Mouse (Mus musculus) cerebellum, adult 9-10 months (tissue): Measurements from ENCODE around the gene Pde4c.

Experiments
- DNase-seq: peaks from one replicate; pipeline ENCODE4 v3.0.0; 2022

Pde4c gene

DNA sequence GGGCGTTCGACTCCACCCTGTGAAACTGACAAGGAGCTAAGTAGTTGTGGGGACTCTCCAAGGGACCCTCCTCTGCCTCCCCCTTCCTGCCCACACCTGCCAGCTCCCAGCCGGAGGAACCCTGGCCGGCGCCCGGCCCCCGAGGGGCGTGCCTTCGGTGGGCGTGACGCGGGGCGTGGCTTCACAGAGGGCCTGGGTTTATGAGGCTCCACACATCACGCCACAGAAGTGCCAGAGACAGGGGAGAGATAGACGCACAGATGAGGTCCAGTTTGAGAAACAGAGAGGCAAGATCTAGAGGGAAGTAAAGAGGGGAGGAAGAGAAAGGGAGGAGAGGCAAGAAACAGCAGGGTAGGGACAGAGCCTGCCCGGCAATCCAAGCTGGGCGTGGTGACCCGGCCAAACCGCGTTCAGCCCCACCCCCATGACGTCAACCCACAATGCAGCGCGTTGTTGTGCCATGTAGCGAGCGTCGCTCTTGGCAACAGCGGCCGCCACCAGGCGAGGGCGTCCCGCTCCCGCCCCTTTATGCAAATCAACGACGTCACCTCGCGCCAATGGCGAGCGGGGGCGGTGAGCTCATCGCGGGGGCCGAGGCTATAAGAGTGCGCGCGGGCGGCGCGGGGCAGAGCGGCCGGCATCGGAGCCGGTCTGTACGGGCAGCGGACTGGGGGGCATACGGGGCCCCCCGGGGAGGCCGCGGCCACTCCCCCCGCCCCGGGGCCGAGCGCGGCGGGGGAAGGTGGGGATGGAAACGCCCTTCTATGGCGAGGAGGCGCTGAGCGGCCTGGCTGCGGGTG, 25.0 kb upstream of the Pde4c start, which contains the start of gene Jund:
Jund (plus strand) TSS at position 640 of the 800 bp plus-strand sequence.
- DNase-seq: peak; percentile 99

DNA sequence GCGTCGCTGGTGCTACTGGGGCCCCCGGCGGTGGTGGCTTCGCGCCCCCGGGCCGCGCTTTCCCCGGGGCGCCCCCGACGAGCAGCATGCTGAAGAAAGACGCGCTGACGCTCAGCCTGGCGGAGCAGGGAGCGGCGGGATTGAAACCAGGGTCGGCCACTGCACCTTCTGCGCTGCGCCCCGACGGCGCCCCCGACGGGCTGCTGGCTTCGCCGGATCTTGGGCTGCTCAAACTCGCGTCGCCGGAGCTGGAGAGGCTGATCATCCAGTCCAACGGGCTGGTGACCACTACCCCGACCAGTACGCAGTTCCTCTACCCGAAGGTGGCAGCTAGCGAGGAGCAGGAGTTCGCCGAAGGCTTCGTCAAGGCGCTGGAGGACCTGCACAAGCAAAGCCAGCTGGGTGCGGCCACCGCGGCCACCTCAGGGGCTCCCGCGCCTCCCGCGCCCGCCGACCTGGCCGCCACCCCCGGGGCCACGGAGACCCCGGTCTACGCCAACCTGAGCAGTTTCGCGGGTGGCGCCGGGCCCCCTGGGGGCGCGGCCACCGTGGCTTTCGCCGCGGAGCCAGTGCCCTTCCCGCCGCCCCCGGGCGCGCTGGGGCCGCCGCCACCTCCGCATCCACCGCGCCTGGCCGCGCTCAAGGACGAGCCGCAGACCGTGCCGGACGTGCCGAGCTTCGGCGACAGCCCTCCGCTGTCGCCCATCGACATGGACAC, 24.2 kb upstream of the Pde4c start:
- DNase-seq: peak; percentile 77

DNA sequence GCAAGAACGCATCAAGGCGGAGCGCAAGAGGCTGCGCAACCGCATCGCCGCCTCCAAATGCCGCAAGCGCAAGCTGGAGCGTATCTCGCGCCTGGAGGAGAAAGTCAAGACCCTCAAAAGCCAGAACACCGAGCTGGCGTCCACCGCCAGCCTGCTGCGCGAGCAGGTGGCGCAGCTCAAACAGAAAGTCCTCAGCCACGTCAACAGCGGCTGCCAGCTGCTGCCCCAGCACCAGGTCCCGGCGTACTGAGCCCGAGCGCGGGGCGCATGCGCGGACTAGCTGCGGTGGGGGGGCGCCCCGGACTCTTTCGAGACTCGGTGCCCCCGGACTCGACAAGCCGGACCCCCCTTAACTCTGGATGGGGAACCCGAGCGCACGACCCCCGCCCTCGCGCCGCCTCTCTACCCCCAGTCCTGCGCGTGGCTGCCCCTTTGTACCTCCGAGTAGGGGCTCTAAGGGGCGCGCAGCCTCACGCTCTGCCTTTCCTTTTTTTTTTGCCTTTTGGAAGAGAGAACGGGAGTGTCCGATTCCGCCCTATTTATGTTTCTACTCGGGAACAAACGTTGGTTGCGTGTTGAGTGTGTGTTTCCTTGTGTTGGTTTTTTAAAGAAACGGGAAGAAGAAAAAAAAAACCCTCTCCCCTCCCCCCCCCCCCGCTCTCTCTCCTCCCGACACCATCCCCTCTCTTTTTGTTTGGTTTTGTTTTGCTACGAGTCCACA, 23.5 kb upstream of the Pde4c start:
- peak; percentile 90 for DNase-seq

DNA sequence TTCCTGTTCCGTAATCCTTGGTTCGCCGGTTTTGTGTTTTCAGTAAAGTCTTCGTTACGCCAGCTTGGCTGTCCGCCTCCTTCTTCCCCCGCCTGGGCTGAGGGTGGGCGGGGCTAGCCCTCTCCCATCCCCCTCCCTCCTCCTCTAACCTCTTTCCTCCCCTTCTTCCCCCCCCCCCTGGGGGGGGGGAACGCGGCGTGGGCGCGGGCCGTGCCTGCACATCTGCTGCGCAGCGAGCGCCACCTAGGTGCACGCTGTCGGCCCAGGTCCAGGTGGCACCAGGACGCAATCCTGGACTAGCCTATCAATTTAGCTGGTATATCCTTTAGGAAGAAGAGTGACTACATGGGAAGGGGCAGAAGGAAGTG, 23.0 kb upstream of the Pde4c start:
- peak; percentile 91 for DNase-seq

DNA sequence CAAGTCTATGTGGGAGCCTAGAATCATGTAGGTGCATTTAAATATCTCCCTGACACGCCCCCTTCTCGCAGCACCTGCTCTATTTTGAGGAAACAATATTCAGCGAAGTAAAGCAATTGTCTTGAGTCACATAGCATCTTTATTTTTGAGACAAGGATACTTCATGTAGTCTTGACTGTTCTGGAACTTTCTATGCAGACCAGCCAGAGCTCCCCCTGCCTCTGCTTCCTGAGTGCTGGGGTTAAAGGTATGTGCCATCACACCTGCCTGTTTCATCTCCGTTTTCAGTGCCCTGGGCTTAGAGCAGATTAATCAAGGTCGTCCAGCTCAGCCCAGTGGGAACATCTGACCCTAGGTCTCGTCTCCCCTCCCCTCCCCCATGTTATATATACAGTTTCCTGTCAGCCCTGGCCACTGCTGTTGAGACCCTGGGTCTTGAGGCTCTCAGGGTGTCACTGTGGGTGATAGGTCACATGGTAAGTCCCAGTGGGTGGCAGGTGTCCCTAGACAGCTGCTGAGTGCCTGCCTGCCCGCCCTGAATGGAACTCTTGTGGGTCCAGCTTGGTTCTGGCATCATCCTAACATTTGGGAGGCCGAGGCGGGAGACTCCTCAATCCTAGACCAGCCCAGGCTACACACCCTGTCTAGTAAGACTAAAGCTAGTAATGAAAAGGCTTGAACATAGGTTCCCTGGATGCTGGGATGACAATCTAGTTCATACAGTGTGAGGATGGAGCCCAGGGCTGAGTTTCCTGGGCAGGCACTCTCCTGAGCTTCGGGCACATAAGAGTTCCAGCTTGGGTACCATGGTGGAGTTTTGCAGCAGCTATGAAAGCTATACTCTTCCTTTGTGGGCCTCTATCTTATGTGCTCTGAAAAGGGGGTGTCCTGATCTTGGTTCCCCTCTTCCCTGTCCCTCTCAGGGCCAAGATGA, 22.2 kb upstream of the Pde4c start:
- DNase-seq: peak; percentile 77

DNA sequence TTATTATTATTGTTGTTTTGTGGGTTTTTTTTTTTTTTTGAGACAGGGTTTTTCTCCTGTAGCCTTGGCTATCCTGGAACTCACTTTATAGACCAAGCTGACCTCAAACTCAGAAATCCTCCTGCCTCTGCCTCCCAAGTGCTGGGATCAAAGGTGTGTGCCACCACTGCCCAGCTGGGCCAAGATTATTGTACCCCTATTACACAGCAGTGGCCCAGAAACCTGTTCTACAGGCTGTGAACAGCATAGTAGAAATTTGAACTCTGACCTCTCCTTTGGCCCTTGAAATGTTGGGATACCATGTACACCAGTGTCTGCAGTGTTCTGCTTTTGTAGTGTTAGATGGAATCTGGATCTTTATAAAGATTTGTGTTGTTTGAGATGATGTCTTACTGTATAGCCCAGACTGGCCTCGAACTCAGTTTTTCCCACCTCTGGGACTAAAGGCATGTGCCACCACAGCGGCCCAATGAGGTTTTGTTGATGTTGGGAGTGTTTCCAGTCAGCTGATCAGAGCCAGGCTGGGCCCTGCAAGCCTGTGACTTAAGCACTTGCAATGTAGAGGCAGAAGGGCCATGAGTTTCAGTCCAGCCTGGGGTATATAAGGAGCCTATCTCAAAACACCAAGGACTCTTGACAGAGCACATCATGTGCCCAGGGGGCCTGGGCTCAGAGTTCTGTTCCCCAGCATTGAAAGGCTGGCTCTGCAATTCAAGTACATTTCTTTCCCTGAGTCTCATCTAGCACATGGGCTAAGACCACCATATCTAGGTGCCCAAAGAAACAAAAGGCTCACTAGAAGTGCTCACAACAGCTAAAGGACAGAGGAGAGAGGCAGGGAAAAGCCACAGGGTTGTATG, 21.3 kb upstream of the Pde4c start:
- peak; percentile 62 for DNase-seq

DNA sequence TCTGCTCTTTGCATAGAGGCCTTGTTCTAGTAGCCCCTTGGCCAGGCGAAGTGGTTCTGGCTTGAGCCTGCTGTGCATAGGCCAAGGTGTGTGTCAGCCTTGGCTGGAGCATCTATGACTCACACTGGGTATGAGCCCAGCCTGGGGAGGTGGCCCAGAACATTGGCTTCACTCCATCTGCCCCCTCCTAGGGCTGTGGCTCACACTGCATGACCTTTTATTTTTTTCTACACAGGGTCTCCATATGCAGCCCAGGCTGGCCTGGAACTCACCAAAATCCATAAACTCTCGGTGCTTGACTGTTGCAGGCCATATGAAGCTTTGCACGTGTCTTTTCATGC, 20.7 kb upstream of the Pde4c start:
- peak; percentile 92 for DNase-seq

DNA sequence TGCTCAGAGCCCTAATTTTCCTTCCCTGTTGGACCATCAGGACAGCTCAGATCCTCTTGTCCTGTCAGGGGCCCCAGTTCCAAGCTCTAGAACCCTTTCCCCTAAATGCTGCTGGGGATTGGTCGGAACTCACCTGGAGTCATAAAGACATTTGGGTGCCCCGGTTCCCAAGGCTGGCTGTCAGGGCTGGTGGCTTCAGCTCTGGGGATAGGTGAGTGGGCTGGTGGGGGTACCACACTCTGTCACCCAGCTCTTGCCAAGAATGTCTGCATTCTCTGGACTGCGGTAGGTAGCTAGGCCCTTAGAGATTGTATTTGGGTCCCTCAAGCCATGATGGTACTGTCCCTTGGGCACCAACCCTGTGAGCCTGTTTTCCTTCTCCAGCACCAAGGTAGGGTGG, 20.2 kb upstream of the Pde4c start, which contains the start of gene Iqcn:
Iqcn (plus strand) TSS at position 171 of the 400 bp plus-strand sequence.
- peak; percentile 52 for DNase-seq

DNA sequence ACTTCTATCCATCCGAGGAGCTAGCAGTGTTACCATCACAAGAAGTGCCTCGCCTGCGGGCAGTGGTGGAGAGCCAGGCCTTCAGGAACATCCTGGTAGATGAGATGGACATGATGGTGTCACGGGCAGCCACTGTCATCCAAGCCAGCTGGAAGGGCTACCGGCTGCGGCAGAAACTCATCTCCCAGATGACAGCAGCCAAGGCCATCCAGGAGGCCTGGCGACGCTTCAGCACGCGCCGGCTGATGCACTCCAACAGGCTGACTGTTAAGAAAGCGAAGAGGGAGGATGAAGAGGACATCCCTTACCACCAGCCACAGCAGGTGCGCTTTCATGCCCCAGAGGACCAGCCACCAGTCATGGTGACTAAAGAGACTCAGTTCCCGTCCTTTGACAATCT, 15.2 kb upstream of the Pde4c start:
- no peak for DNase-seq

DNA sequence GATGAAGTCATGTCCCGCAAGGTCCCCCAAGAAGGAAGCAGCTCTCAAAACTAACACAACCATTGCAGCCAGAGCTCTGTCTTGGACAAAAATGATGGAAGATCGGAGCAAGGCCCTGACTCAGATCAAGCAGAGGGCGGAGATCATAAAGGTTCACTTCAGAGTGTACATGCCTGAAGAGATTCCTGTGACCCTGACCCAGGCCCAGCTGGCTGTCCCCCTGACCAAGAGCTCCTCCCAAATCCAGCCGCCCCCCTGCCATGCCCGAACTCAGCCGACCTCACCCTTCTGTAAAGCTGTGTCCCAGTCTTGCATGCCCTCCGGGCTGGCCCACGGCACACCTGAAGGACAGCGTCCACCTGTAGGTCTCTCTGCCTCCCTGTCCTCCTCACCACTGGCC, 13.7 kb upstream of the Pde4c start:
- DNase-seq: no peak

DNA sequence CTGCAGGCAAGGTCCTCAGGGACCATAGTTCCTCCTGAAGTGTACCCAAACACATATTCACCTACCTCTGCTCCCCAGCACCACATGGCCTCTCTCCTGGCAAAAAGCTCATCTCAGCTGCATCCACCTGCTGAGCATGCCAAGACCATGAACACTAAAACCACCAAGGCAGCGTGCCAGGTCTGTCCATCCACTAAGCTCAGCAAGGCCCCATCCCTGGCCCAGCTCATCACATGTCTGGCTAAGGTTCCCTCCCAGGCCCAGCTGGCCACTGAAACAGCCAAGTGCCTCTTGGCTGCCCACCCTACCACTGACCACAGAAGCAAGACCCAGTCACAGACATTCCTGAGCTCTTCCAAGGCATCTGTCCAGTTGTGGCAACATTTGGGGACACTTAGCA, 13.2 kb upstream of the Pde4c start:
- DNase-seq: no peak

DNA sequence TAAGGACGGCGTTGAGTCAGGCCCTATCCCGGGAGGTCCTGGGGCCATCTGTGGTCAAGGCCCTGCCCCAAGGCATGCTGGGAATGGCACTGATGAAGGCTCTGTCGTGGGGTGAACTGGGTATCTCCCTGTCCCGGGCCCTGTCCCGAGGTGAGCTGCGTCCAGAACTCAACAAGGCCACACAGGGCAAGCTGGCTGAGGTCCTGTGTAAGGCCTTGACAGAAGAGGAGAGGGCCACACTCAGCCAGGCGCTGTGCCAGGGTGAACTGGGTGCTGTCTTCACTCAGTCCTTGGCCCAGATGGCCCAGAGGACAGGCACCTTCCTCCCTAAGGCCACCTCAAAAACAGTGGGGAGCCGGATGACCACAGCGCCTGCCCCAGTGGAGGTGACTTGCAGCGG, 12.5 kb upstream of the Pde4c start:
- DNase-seq: no peak

DNA sequence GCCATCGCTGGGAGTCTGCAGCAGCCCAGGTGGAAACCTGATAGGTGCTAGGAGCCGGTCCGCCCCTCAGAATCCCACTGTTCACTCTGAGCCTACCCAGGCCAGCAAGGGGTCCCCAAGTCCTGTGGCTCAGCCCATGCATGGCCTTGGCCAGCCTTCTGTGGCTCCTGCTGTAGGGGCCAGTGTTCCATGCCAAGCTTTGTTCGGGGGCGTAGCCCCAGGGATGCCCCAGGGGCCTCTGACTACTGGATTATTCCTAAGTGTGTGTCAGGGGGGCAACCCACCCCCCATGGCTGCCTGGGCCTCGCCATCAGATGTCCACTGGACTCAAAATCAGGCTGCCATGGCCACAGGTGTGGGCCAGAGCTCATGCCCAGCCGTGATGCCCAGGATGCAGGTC, 9.5 kb upstream of the Pde4c start:
- DNase-seq: no peak

DNA sequence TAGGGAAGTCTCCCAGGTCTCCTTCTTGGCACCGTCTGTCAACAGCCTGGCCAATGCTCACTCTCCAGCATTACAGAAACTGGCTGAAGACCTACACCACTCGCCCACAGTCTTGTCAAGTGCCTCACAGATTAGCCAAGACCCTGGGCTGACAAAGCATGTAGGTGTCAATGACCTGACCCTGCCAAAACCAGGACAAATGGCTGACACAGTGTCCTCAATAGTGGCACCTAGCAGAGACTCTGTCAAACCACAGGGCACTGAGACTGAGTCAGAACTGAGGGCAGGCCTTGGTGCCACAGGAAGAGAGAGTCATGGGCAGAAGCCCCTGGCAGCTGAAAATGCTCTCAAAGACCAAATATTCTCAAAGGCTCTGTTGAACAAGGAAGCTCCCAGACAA, 8.4 kb upstream of the Pde4c start:
- DNase-seq: no peak

DNA sequence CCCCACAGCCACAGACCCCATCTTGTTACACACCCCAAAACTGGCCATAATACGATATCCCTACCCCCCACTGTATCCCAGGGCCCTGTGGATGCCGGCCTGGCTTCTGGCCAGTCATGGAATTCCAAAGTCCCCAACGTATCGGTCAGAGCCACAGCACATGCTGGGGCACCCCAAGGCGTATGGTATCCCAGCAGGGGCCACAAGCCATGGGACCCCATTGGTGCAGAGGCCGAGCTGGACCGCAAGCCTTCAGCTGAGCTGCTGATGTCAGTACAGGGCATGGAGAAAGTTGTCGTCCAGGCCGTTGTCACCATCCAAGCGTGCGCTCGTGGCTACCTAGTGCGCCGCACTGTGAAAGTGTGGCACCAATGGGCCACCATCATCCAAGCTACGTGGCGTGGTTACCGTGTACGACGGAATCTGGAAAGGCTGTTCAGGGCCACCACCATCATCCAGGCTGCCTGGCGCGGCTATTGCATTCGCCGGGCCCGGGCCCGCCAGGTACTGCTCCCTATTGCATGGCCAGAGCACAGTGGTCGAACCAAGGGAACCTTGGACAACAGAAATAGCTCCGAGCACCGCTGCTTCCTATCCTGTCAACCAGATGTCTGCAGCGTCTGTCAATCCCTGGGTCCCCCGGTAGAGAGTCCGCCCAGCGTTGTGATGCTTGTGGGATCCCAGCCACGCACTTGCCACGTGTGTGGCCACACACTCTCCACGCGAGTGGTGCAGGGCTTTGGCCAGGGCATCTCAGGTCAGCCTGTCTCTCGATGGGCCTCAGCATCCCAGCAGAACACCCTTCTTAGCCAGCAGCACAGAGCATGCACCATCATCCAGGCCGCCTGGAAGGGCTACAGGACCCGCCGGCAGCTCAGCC, 6.8 kb upstream of the Pde4c start:
- DNase-seq: peak; percentile 17

DNA sequence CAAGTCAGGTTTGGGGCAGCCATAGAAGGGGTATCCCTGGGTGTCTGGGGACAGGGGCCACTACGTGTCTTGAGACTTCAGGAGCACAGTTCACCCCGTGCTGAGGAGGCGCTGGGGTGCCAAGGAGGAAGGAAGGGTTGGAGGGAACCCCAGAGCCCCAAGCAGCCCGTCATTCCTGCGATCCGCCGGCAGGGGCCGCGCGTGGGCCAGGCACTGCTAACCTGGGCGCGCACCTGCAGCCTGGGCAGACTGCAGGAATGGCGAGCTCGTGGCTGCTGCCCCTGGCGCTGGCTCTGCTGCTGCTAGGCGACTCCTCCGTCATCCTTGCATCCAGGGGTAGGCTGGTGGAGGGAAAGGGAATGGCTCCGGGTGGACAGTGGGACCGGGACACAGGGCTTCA, 5.2 kb upstream of the Pde4c start, which contains the start of gene Gm3336:
Gm3336 (plus strand) TSS at position 247 of the 400 bp plus-strand sequence.
- peak; percentile 81 for DNase-seq

DNA sequence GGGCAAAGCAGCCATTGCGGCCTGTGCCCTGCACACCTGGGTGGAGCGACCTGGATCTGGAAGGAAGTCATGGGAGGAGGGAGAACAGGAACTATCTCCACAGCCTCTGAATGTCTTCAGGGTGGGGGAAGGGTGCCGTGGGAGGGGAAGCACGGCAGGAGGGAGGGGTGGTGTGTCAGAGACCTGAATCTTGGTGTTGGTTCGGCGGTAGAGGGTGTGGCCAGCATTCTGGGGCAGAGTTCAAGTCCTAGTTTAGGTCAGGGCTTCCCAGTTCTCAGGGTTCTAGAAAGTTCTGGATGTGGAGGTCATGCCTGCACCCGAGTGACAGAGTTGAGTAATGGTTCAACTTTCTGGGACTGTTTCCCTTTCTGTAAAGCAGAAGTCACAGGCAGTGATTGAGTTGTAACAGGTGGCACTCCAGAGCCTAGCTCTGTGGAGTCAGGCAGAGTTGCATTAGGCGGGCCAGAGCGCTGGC, 3.7 kb upstream of the Pde4c start:
- peak; percentile 25 for DNase-seq

DNA sequence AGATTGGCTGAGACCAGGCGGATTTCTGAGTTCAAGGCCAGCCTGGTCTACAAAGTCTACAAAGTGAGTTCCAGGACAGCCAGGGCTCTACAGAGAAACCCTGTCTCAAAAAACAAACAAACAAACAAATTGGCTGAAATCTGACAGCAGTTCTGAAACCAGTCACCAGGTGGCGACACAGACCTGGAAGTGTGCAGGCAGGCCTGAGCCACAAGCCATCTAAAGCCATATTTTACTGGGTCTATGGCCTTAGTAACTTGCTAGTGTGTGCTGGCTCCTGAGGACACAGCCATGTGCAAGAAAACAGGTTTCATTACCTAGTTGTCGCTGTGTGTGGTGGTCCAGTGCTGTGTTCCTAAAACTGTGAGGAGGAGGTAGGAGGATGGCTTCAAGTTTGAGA, 2.8 kb upstream of the Pde4c start:
- DNase-seq: peak; percentile 86

DNA sequence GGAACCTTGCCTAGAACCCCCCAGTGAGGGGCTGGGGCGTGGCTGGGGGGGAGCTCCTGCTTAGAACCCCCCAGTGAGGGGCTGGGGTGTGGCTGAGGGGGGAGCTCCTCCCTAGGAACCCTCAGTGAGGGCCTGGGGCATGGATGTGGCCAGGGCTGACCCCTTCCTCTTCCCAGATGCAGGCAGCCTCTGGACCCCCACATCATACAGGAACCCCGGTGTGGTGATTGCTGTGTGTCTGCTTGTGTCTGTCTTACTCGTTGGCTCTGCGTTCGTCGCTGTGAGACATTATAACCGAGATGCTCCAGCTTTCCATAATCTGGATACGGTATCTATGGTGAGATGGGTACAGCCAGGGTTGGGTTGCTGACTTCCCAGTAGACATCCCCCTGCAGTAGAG, 1.9 kb upstream of the Pde4c start:
- peak; percentile 18 for DNase-seq

DNA sequence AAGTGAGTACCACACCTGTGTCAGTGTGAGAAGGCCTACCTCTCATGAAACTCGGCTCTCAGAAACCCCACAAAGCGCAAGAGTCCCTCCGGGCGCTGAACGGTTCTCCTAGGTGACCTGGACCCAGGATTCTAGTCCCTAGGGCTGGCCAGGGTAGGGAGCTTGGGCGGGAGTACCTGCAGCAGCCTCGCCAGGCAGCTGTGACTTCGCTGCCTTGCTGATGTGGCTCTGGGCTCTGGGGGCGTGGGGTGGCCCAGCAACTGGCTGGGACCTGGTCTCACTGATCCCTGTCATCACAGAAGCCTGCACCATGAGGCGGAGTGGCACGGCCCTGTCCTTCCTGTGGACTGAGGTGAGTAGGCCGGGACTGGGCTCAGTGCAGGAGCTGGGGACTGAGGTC, 696 bp downstream of the Pde4c start:
- no peak for DNase-seq
